Mouse (Mus musculus): Measurements from ENCODE around the gene Olfr961.

The Olfr961 gene

GRCm38 (mm10) chr9:39644785-39645184, at the start of gene Olfr961:
Gene Olfr961, plus strand, starts transcription at chr9:39645085.
- DNase-seq (ENCODE audit: low spot score) = no peak

- no peak for DNase-seq (ENCODE audit: low spot score)
These were observed 42.2 kb upstream of the Olfr961 start for GRCm38 (mm10) chr9:39602536-39603332.

DNA sequence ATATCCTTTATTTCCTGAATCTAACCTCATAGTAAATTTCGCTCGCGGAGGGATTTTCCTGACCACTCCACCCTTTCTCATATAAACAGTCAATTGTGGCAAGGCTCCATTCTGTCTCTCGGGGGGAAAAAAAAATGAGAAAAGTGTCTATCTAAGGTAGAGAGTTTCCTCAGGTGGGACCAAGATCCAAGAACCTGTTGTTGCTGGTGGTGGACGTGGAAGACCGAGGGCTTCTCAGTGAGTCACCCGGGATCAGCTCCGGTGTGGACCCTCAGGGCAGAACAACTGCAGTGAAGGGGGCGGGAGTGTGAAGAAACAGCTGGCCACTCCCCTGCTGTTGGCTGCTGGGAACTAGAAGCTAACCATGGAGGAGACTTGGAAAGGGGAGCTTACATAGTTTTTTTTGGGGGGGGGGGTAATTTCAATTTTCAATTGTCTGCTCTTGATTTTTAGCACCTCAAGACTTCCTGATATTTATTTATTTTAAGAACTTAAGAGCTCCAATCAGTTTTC, 41.5 kb upstream of the Olfr961 start:
- DNase-seq (ENCODE audit: low spot score) = no peak

DNA sequence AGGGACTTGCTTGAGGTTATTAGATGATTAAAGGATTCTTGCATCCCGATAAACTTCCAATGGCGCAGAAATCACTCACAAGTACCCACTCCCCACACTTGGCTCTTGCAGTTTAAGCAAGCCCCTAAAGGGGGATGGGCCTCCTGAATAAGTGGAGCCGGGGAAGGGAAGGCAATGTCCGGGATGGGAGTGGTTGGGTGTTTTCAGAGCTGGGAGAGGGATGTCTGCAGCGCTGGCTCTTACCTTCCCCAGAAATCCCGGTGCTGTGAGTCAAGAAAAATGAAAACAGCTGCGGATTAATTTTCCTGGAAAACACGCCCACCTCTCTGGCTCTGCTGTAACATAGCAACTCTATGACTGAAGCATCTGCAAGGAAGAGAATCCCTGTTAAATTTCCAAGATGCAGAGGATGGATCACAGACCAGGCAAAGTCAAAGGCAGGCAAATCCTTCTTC, 40.9 kb upstream of the Olfr961 start, which contains the start of gene AW551984:
Gene AW551984 (minus strand): TSS at position 405 of the 455 bp plus-strand sequence.
- DNase-seq (ENCODE audit: low spot score) = no peak

DNA sequence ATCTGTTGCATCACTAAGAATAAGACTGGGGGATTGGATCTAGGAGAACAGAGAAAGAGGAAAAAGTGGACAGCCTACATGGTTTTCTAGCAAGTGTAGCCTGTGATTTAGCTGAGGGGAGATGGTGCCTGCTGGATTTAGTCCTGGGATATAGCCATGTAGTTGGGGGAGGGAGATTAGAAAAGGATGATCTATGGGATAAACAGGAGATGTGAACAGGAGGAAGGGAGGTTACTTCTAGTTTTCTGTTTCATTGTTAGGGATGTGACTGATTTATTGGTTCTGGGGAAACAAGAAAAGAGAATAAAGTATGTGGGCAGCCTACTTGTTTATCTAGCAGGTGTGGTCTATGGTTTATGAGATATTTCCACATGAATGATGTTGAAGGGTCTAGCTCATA, 36.4 kb upstream of the Olfr961 start:
- no peak for DNase-seq (ENCODE audit: low spot score)

GRCm38 (mm10) chr9:39610355-39610754, 34.5 kb upstream of the Olfr961 start, which contains the start of gene Olfr148:
Gene Olfr148, plus strand, starts transcription at chr9:39610655.
- no peak for DNase-seq (ENCODE audit: low spot score)

DNA sequence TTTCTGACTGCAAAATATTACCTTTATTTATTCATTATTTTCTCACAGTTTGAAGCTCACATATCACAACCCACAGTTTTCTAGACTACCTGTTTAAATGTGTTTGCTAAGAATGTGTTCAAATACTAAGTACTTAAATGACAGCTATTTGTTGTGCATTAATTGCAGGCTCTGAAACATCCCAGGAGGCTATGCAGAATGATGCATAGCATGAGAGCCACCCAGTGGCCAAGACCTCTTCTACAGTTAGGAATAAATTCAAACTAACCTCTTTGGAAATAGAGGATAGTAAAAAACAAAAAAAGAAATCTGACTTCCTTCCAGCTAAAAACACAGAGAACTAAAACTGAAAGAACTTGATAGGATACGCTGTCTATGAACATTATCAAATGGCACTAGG, 32.9 kb upstream of the Olfr961 start:
- peak; percentile 58 for DNase-seq (ENCODE audit: low spot score)

DNA sequence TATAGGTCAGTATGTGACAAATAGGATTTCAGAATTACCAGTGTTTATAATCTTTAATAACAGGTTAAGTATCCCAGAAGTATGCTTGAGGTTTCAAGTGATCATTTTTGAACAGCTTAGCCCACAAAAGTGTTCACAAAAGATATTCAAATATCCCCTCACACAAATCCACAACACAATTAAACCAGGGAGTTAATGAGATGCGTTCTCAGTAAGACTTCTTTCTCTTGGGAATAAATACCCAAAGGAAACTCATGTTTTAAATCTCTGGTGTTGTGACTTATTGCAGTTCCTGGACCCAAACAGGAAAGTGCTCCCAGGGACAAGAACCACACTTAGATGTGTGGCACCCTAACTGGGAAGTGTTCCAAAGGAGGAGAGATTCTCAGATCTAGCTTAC, 23.8 kb upstream of the Olfr961 start, which contains the start of gene Olfr960:
Gene Olfr960 (plus strand): TSS at position 301 of the 400 bp plus-strand sequence.
- no peak for DNase-seq (ENCODE audit: low spot score)

DNA sequence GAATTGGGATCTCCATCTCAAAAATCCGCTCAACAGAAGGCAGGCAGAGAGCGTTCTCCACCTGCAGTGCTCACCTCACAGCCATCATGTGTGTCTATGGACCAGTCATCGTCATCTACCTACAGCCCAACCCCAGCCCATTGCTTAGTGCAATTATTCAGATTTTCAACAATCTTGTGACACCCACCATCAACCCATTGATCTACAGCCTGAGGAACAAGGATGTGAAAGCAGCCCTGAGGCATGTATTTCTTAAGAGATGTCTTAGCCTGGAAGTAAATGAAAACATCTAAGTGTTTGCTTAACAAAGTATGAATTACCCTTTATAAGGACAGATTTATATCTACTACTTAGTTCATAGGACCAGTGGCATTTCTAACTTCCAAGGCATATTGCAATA, 21.1 kb upstream of the Olfr961 start:
- DNase-seq (ENCODE audit: low spot score) = no peak

- DNase-seq (ENCODE audit: low spot score) = no peak
These were observed 20.2 kb upstream of the Olfr961 start for GRCm38 (mm10) chr9:39624711-39625110.

GRCm38 (mm10) chr9:39629069-39629468, 15.8 kb upstream of the Olfr961 start:
- no peak for DNase-seq (ENCODE audit: low spot score)

GRCm38 (mm10) chr9:39633913-39634594, 10.8 kb upstream of the Olfr961 start:
- no peak for DNase-seq (ENCODE audit: low spot score)

GRCm38 (mm10) chr9:39647382-39647781, 2.5 kb downstream of the Olfr961 start:
- no peak for DNase-seq (ENCODE audit: low spot score)

- DNase-seq (ENCODE audit: low spot score) = no peak
These were observed 10.0 kb downstream of the Olfr961 start for GRCm38 (mm10) chr9:39654756-39655396.

DNA sequence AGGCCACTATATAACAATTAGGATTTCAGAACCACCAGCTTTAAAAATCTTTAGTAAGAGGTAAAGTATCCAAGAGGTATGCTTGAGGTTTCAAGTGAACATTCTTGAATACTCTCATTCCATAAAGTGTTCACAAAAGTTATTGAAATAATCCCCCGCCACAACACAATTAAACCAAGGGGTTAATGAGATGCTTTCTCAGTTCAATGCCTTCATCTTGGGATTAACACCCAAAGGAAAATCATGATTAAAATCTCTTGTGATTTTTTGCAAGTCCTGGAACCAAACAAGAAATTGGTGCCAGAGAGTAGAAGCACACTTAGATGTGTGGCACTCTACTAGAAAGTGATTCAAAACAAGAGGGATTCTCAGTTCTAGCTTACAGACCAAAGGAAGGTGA, 22.0 kb downstream of the Olfr961 start, which contains the start of gene Olfr963:
Gene Olfr963 (plus strand): TSS at position 301 of the 400 bp plus-strand sequence.
- DNase-seq (ENCODE audit: low spot score) = no peak

DNA sequence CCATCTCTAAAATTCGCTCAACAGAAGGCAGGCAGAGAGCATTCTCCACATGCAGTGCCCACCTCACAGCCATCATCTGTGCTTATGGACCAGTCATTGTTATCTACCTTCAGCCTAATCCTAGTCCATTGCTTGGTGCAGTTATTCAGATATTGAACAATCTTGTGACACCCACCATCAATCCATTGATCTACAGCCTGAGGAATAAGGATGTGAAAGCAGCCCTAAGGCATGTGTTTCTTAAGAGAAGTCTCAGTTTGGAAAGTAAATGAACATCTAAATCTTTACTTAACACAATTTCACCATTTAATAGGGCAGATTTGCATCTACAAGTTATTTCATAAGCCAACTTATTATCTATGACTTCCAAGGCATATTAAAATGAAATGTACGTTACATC, 24.8 kb downstream of the Olfr961 start:
- no peak for DNase-seq (ENCODE audit: low spot score)

DNA sequence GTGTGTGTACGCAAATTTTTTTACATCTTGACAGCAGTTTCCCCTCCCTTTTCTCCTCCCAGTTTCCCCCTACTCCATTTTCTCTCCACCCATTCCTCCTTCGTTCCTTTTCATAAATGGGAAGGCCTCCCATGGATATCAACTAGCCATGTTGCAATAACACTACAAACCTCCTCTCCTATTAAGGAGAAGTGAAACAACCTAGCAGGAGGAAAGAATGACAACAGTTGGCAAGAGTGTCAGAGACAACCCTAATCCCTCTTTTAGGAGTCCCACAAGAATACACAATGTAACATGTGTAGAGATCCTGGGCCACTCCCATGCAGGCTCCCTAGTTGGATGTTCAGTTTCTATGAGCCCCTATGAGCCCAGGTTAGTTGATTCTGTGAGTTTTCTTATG, 29.9 kb downstream of the Olfr961 start:
- no peak for DNase-seq (ENCODE audit: low spot score)

GRCm38 (mm10) chr9:39678557-39678956, 33.7 kb downstream of the Olfr961 start:
- DNase-seq (ENCODE audit: low spot score) = no peak

GRCm38 (mm10) chr9:39679280-39679679, 34.4 kb downstream of the Olfr961 start:
- peak; percentile 6 for DNase-seq (ENCODE audit: low spot score)

Data from MN1 (cell line).